Mouse (Mus musculus) lung, postnatal 0 days (tissue): Measurements from ENCODE around the gene Ttll11.

Experiments
- CTCF ChIP-seq: IDR thresholded peaks from 2 replicates; pipeline ENCODE4 v1.5.1; 2016; ENCODE audit warnings: antibody characterized with exemption, mild to moderate bottlenecking
- EP300 ChIP-seq: IDR thresholded peaks from 2 replicates; pipeline ENCODE4 v1.6.1; 2016; ENCODE audit warnings: antibody characterized with exemption, mild to moderate bottlenecking, control low read depth

DNA sequence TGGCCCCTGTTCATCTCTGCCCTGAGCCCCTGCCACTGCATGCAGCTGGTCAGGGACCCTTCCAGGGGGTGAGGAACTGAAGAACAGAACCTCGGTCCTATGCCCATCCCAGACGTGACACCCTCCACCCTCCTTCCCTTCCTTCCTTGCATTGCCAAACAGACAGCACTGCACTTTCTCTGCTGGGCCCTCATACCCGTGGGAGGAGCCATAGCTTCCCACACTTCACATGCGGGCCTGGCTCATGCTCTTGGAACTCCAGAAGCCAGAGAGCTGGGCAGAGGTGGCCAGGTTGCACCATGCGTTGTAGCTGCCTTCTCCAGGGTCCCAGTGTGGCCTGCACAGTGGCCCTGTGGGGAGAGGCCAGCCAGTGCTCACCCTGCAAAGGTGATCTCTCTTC is 251.1 kb downstream of the Ttll11 start:
- TF ChIP-seq EP300 (no peak), CTCF (no peak)
